Comparison of ENCODE assay signal across 9 mouse cellular contexts in genomic region chr11:120240941-120241890, GRCm38 (mm10). TPM values are rescaled to one million over a fixed set of nuclear protein-coding genes. Genes with fewer than 3 reads are reported as not detected.
A peak's percentile ranks its signal among the peaks of the same experiment; 100 is the strongest.
DNase-seq lines count a peak whose midpoint lies in the region; ATAC-seq and TF ChIP-seq lines count a peak whose summit lies in the region.
"Had no signal": no experiment of that assay in that cellular context is flagged by ENCODE, and none has a peak within 500 bp of the region (broad histone marks: within the 10 kb centered on the region; RNA-seq: fewer than 3 reads in every experiment).

No protein-coding gene starts in this region.

- H3K27ac ChIP-seq in lung, postnatal 0 days (ENCODE audit: low read length) = peak overlapping the region; percentile 72
- peak overlapping the region; percentile 97 for H3K27ac ChIP-seq in forebrain, embryonic 12.5 days
- peak overlapping the region; percentile 96 for H3K27ac ChIP-seq in kidney, embryonic 16.5 days (ENCODE audit: low read length)
- H3K27ac ChIP-seq in neural tube, embryonic 12.5 days = peak overlapping the region; percentile 64; the same call in 1 of the 2 replicates

- H3K4me1 ChIP-seq in lung, postnatal 0 days (ENCODE audit: insufficient read depth, low read depth, low read length) = peaks cover 44% of the 10 kb centered on the region; the same call in 1 of the 2 replicates
- H3K4me1 ChIP-seq in forebrain, embryonic 12.5 days = peaks cover 80% of the 10 kb centered on the region
- peaks cover 69% of the 10 kb centered on the region for H3K4me1 ChIP-seq in kidney, embryonic 16.5 days (ENCODE audit: insufficient read depth, low read length)
- H3K4me1 ChIP-seq in neural tube, embryonic 12.5 days = peaks cover 76% of the 10 kb centered on the region

- no peak for TF ChIP-seq CTCF in lung, postnatal 0 days (IDR thresholded peaks at IDR 0.05)

- ATAC-seq in lung, postnatal 0 days = no peak
- no peak for ATAC-seq in forebrain, embryonic 12.5 days (ENCODE audit: low FRiP score)
- ATAC-seq in kidney, embryonic 16.5 days (ENCODE audit: low FRiP score, low TSS enrichment) = no peak
- no peak for ATAC-seq in neural tube, embryonic 12.5 days (ENCODE audit: low FRiP score, low read depth)

- no peak overlapping the region for H3K9ac ChIP-seq in lung, postnatal 0 days (replicated peaks; ENCODE audit: low read depth)
- H3K9ac ChIP-seq in forebrain, embryonic 12.5 days = peak overlapping the region; percentile 100
- H3K9ac ChIP-seq in kidney, embryonic 16.5 days (replicated peaks; ENCODE audit: low read length) = peak overlapping the region; percentile 63
- H3K9ac ChIP-seq in neural tube, embryonic 12.5 days = peak overlapping the region; percentile 55; the same call in 1 of the 2 replicates

- no peak overlapping the region for H3K4me3 ChIP-seq in lung, postnatal 0 days (ENCODE audit: low read depth, low read length)
- H3K4me3 ChIP-seq in forebrain, embryonic 12.5 days (replicated peaks) = peak overlapping the region; percentile 95
- peak overlapping the region; percentile 77 for H3K4me3 ChIP-seq in kidney, embryonic 16.5 days (ENCODE audit: low read length)
- peak overlapping the region; percentile 97 for H3K4me3 ChIP-seq in neural tube, embryonic 12.5 days
- H3K4me3 ChIP-seq: megakaryocyte, embryonic 14.5 days had no signal

- TF ChIP-seq EP300 in lung, postnatal 0 days (IDR thresholded peaks at IDR 0.05) = no peak

- H3K4me2 ChIP-seq in lung, postnatal 0 days (replicated peaks; ENCODE audit: low read depth, low read length) = peak overlapping the region; percentile 48
- peak overlapping the region; percentile 93 for H3K4me2 ChIP-seq in forebrain, embryonic 12.5 days
- H3K4me2 ChIP-seq in kidney, embryonic 16.5 days (replicated peaks; ENCODE audit: low read depth, low read length) = peak overlapping the region; percentile 88
- H3K4me2 ChIP-seq in neural tube, embryonic 12.5 days (replicated peaks) = peak overlapping the region; percentile 98

- no peaks in the 10 kb centered on the region for H3K27me3 ChIP-seq in lung, postnatal 0 days (replicated peaks; ENCODE audit: insufficient read depth, low read length)
- H3K27me3 ChIP-seq in forebrain, embryonic 12.5 days = no peaks in the 10 kb centered on the region
- no peaks in the 10 kb centered on the region for H3K27me3 ChIP-seq in kidney, embryonic 16.5 days (ENCODE audit: insufficient read depth, low read length)
- H3K27me3 ChIP-seq in neural tube, embryonic 12.5 days (replicated peaks) = no peaks in the 10 kb centered on the region

- 16% methylated on average over 29 of the region's 29 CpGs for WGBS in lung, postnatal 0 days
- 10% methylated on average over 29 of the region's 29 CpGs for WGBS in forebrain, embryonic 12.5 days
- WGBS in kidney, embryonic 16.5 days = 6% methylated on average over 29 of the region's 29 CpGs
- 7% methylated on average over 29 of the region's 29 CpGs for WGBS in neural tube, embryonic 12.5 days

- H3K9me3 ChIP-seq in lung, postnatal 0 days (ENCODE audit: low read length) = no peaks in the 10 kb centered on the region
- no peaks in the 10 kb centered on the region for H3K9me3 ChIP-seq in forebrain, embryonic 12.5 days
- no peaks in the 10 kb centered on the region for H3K9me3 ChIP-seq in kidney, embryonic 16.5 days (ENCODE audit: low read length)
- H3K9me3 ChIP-seq in neural tube, embryonic 12.5 days = no peaks in the 10 kb centered on the region
- H3K9me3 ChIP-seq: megakaryocyte, embryonic 14.5 days had no signal

- no peaks in the 10 kb centered on the region for H3K36me3 ChIP-seq in lung, postnatal 0 days (ENCODE audit: insufficient read depth, low read length)
- peaks cover 11% of the 10 kb centered on the region for H3K36me3 ChIP-seq in forebrain, embryonic 12.5 days (replicated peaks)
- H3K36me3 ChIP-seq in kidney, embryonic 16.5 days (ENCODE audit: insufficient read depth, low read length) = no peaks in the 10 kb centered on the region
- peaks cover 8% of the 10 kb centered on the region for H3K36me3 ChIP-seq in neural tube, embryonic 12.5 days

- DNase-seq in lung, postnatal 0 days (ENCODE audit: low spot score) = peak; percentile 62
- no peak for DNase-seq in lung, postnatal 14 days
- no peak for DNase-seq in thymus, postnatal 10 days (ENCODE audit: low spot score in 2 of 2)
- no peak for DNase-seq in right cerebral cortex, postnatal 4 days
- no peak for DNase-seq in layer of hippocampus, adult 9-11 months

RNA-seq across cellular contexts. Expression of gene Bahcc1, which starts 8.5 kb away (rescaled TPM):
- polyA plus RNA-seq in lung, postnatal 0 days (2015; fragmentation: Nextera tagmentation; extraction: Ambion mirVana) = 5.9 and 6.6 TPM in 2 replicates
- 23.5 and 24.0 TPM in 2 replicates for polyA plus RNA-seq in forebrain, embryonic 12.5 days (2016; fragmentation: Nextera tagmentation; extraction: Ambion mirVana)
- 13.2 and 14.2 TPM in 2 replicates for polyA plus RNA-seq in kidney, embryonic 16.5 days (2015; fragmentation: Nextera tagmentation; extraction: Ambion mirVana)
- 21.6 and 22.8 TPM in 2 replicates for polyA plus RNA-seq in neural tube, embryonic 12.5 days (2016; fragmentation: Nextera tagmentation; extraction: Ambion mirVana)

Comparison
In these comparisons a context has a peak if more than half of its experiments do, and no peak if none do; other contexts are left out.
1. H3K4me2 ChIP-seq: peak in every context shown above with its lines; median percentile 98 in neural tube, embryonic 12.5 days; 93 in forebrain, embryonic 12.5 days; 88 in kidney, embryonic 16.5 days; 48 in lung, postnatal 0 days.